Mouse (Mus musculus): ENCODE results near the gene Alg14. TPM values are rescaled to one million over a fixed set of nuclear protein-coding genes. Genes with fewer than 3 reads are reported as not detected.

The Alg14 gene
- total and polyA plus RNA-seq, 3 experiments: 6.0 to 10.2 (median 6.3) TPM

GRCm38 (mm10) chr3:121277009-121277408, 14.6 kb upstream of the Alg14 start:
- TF ChIP-seq KAT2A (IDR thresholded peaks at IDR 0.05; ENCODE audit: insufficient replicate concordance, low read length) (no peak), ZC3H11A (IDR thresholded peaks at IDR 0.05; ENCODE audit: low read depth, low read length) (no peak), E2F4 (IDR thresholded peaks at IDR 0.05; ENCODE audit: insufficient replicate concordance, low read depth, low read length) (no peak), ETS1 (conservative IDR thresholded peaks at IDR 0.05; ENCODE audit: low read depth, low read length) (no peak), SMC3 (IDR thresholded peaks at IDR 0.05; ENCODE audit: low read depth, low read length) (no peak), GABPA (IDR thresholded peaks at IDR 0.05; ENCODE audit: insufficient replicate concordance, low read depth, low read length) (no peak), MEF2A (IDR thresholded peaks at IDR 0.05; ENCODE audit: borderline replicate concordance, low read depth, low read length) (no peak), MAFK (IDR thresholded peaks at IDR 0.05; ENCODE audit: insufficient replicate concordance, low read length) (no peak)
- Histone ChIP-seq H3K4me3 (replicated peaks in 1 of 3; ENCODE audit: low read depth in 2 of 3, low read length in 2 of 3, poor library complexity in 1 of 3) (no peak overlapping the region), H3K4me1 (ENCODE audit: control insufficient read depth in 1 of 2, insufficient read depth in 2 of 2) (no peaks in the 10 kb centered on the region), H3K27ac (ENCODE audit: insufficient read depth, low read depth) (no peak overlapping the region), H3K79me2 (replicated peaks; ENCODE audit: control insufficient read depth, extremely low read depth, insufficient read depth, poor library complexity, severe bottlenecking) (no peaks in the 10 kb centered on the region), H3K27me3 (replicated peaks) (no peaks in the 10 kb centered on the region), H3K4me2 (ENCODE audit: insufficient read depth, low read depth, poor library complexity, severe bottlenecking) (no peak overlapping the region), H3K36me3 (replicated peaks in 1 of 2; ENCODE audit: control insufficient read depth in 1 of 2, insufficient read depth in 1 of 2, low read length in 1 of 2) (no peaks in the 10 kb centered on the region), H3K9me3 (replicated peaks; ENCODE audit: low read length) (no peaks in the 10 kb centered on the region), H3K9ac (ENCODE audit: insufficient read depth, low read depth) (no peak overlapping the region)
- in situ Hi-C loops (cut with MboI; ENCODE audit: low pct_ligation_motif_present, low pct_unique_long_range_greater_than_20kb, low sequenced_read_pairs): no loop called here
- dilution Hi-C loops (cut with MboI; ENCODE audit: extremely low pct_ligation_motif_present, extremely low pct_unique_long_range_greater_than_20kb, low sequenced_read_pairs): no loop called here
- DNase-seq (ENCODE audit: extremely low read depth): no peak

- no peaks in the 10 kb centered on the region for H3K27me3 ChIP-seq (replicated peaks)
- H3K4me1 ChIP-seq (ENCODE audit: control insufficient read depth in 1 of 2, insufficient read depth in 2 of 2): no peaks in the 10 kb centered on the region
- in situ Hi-C loops (cut with MboI; ENCODE audit: low pct_ligation_motif_present, low pct_unique_long_range_greater_than_20kb, low sequenced_read_pairs): no loop called here
- no peak for DNase-seq (ENCODE audit: extremely low read depth)
- dilution Hi-C loops (cut with MboI; ENCODE audit: extremely low pct_ligation_motif_present, extremely low pct_unique_long_range_greater_than_20kb, low sequenced_read_pairs): no loop called here
- no peaks in the 10 kb centered on the region for H3K9me3 ChIP-seq (replicated peaks; ENCODE audit: low read length)
- no peak overlapping the region for H3K4me3 ChIP-seq (replicated peaks in 1 of 3; ENCODE audit: low read depth in 2 of 3, low read length in 2 of 3, poor library complexity in 1 of 3)
- H3K27ac ChIP-seq (ENCODE audit: insufficient read depth, low read depth): no peak overlapping the region
- no peak overlapping the region for H3K9ac ChIP-seq (ENCODE audit: insufficient read depth, low read depth)
- H3K79me2 ChIP-seq (replicated peaks; ENCODE audit: control insufficient read depth, extremely low read depth, insufficient read depth, poor library complexity, severe bottlenecking): no peaks in the 10 kb centered on the region
- no peak for TF ChIP-seq ZMIZ1 (IDR thresholded peaks at IDR 0.05; ENCODE audit: low read depth, low read length)
- TF ChIP-seq NELFE (IDR thresholded peaks at IDR 0.05; ENCODE audit: low read depth, low read length): no peak
- no peak for TF ChIP-seq MAZ (IDR thresholded peaks at IDR 0.05; ENCODE audit: low read depth, low read length)
- TF ChIP-seq MAX (IDR thresholded peaks at IDR 0.05; ENCODE audit: low read length): no peak
- TF ChIP-seq CHD1 (IDR thresholded peaks at IDR 0.05; ENCODE audit: low read depth, low read length): no peak
- TF ChIP-seq UBTF (IDR thresholded peaks at IDR 0.05; ENCODE audit: low read depth, low read length): no peak
- no peak for TF ChIP-seq CTCF (conservative IDR thresholded peaks at IDR 0.05 in 1 of 2, IDR thresholded peaks at IDR 0.05 in 1 of 2; ENCODE audit: low read depth in 2 of 2, low read length in 2 of 2)
- no peak for TF ChIP-seq USF1 (IDR thresholded peaks at IDR 0.05; ENCODE audit: low read depth, low read length)
- no peak for TF ChIP-seq MXI1 (IDR thresholded peaks at IDR 0.05; ENCODE audit: low read depth, low read length)
- no peak for TF ChIP-seq JUND (conservative IDR thresholded peaks at IDR 0.05; ENCODE audit: low read depth, low read length)
- TF ChIP-seq PAX5 (IDR thresholded peaks at IDR 0.05; ENCODE audit: low read length): no peak
- no peak for TF ChIP-seq CHD2 (IDR thresholded peaks at IDR 0.05; ENCODE audit: low read length)
- no peak for TF ChIP-seq GABPA (IDR thresholded peaks at IDR 0.05; ENCODE audit: insufficient replicate concordance, low read depth, low read length)
- H3K36me3 ChIP-seq (replicated peaks in 1 of 2; ENCODE audit: control insufficient read depth in 1 of 2, insufficient read depth in 1 of 2, low read length in 1 of 2): no peaks in the 10 kb centered on the region
- H3K4me2 ChIP-seq (ENCODE audit: insufficient read depth, low read depth, poor library complexity, severe bottlenecking): no peak overlapping the region
These were observed 14.0 kb upstream of the Alg14 start for GRCm38 (mm10) chr3:121277557-121277956.
